Mouse (Mus musculus) erythroblast, embryonic 14.5 days (primary cell): ENCODE data around the gene Sema5b. TPM values are rescaled to one million over a fixed set of nuclear protein-coding genes. Genes with fewer than 3 reads are reported as not detected.

ENCODE experiments used
- H3K27me3 ChIP-seq: 2 replicates; pipeline ENCODE4 v1.6.1; 2012; ENCODE audit warnings: inconsistent platforms; ENCODE audit not compliant: control insufficient read depth
- H3K36me3 ChIP-seq: 2 replicates; pipeline ENCODE4 v1.6.1; 2012; ENCODE audit warnings: mild to moderate bottlenecking, inconsistent platforms; ENCODE audit not compliant: control insufficient read depth
- H3K4me1 ChIP-seq: 2 replicates; pipeline ENCODE4 v1.6.1; 2012; ENCODE audit warnings: inconsistent platforms; ENCODE audit not compliant: control insufficient read depth
- H3K4me3 ChIP-seq: replicated peaks from 2 replicates; pipeline ENCODE3; 2012; ENCODE audit warnings: moderate library complexity, mild to moderate bottlenecking, inconsistent platforms
- H3K9me3 ChIP-seq: 2 replicates; pipeline ENCODE4 v1.6.1; 2012; ENCODE audit warnings: low read length, inconsistent platforms, mixed read lengths; ENCODE audit not compliant: control insufficient read depth
- GATA1 ChIP-seq: IDR thresholded peaks from 2 replicates; pipeline ENCODE4 v1.6.1; 2012; ENCODE audit warnings: low read length, inconsistent platforms, mixed read lengths
- TAL1 ChIP-seq: IDR thresholded peaks from 3 replicates; pipeline ENCODE4 v1.6.1; 2012; ENCODE audit warnings: low read length, inconsistent platforms, mixed read lengths
- polyA plus RNA-seq: library from polyadenylated mRNA; stranded (reverse); fragments of >175 nt; gene quantifications from 2 replicates; pipeline ENCODE4 v1.2.3, GENCODE M21; 2012

Gene Sema5b
- polyA plus RNA-seq, 1 experiment: 0.02 TPM

GRCm38 (mm10) chr16:35597991-35598390, 57.0 kb downstream of the Sema5b start:
- Histone ChIP-seq H3K4me3 (no peak overlapping the region), H3K9me3 (peaks cover 5% of the 10 kb centered on the region), H3K4me1 (peaks cover 2% of the 10 kb centered on the region), H3K36me3 (no peaks in the 10 kb centered on the region), H3K27me3 (no peaks in the 10 kb centered on the region)
- no peak for TF ChIP-seq TAL1
- TF ChIP-seq GATA1: no peak

DNA sequence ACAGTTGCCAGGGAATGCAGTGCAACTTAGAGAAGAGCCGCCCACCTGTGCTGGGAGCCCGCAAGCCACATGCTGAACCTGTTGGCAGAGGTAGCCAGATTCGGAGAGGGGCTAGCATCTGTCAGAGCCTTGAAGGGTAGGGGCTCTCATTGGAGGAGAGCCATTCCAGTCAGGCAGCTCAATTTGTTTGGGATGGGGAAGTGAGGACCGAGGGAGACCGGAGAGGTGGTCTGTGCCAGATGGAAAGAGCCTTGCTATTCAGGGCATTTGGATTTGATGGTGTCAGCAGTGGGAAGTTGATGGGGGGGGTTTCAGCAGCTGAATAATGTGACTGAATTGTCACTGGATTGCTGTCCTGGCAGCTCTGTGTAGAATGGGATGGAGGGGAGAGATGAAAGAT, 57.9 kb downstream of the Sema5b start:
- Histone ChIP-seq H3K27me3 (no peaks in the 10 kb centered on the region), H3K4me3 (no peak overlapping the region), H3K9me3 (peaks cover under 1% of the 10 kb centered on the region), H3K4me1 (peaks cover 2% of the 10 kb centered on the region), H3K36me3 (no peaks in the 10 kb centered on the region)
- TF ChIP-seq GATA1 (no peak), TAL1 (no peak)

- H3K27me3 ChIP-seq: no peaks in the 10 kb centered on the region
- no peak for TF ChIP-seq TAL1
- no peak for TF ChIP-seq GATA1
- H3K4me3 ChIP-seq: no peak overlapping the region
Observed at GRCm38 (mm10) chr16:35600282-35600681, 59.3 kb downstream of the Sema5b start.

GRCm38 (mm10) chr16:35601426-35601825, 60.5 kb downstream of the Sema5b start:
- Histone ChIP-seq H3K9me3 (no peaks in the 10 kb centered on the region), H3K4me3 (no peak overlapping the region), H3K27me3 (no peaks in the 10 kb centered on the region), H3K4me1 (peaks cover 2% of the 10 kb centered on the region), H3K36me3 (no peaks in the 10 kb centered on the region)
- TF ChIP-seq GATA1: no peak
- TF ChIP-seq TAL1: no peak

More at GRCm38 (mm10) chr16:35600282-35600681, 59.3 kb downstream of the Sema5b start:
- H3K9me3 ChIP-seq: no peaks in the 10 kb centered on the region
- no peaks in the 10 kb centered on the region for H3K36me3 ChIP-seq
- peaks cover 2% of the 10 kb centered on the region for H3K4me1 ChIP-seq

GRCm38 (mm10) chr16:35602529-35602928, 61.6 kb downstream of the Sema5b start:
- H3K4me3 ChIP-seq: no peak overlapping the region
- peaks cover 2% of the 10 kb centered on the region for H3K4me1 ChIP-seq
- no peaks in the 10 kb centered on the region for H3K27me3 ChIP-seq
- no peak for TF ChIP-seq GATA1
- no peak for TF ChIP-seq TAL1
- no peaks in the 10 kb centered on the region for H3K36me3 ChIP-seq
- H3K9me3 ChIP-seq: no peaks in the 10 kb centered on the region

- Histone ChIP-seq H3K27me3 (no peaks in the 10 kb centered on the region), H3K4me3 (no peak overlapping the region), H3K4me1 (peaks cover 2% of the 10 kb centered on the region), H3K9me3 (no peaks in the 10 kb centered on the region), H3K36me3 (no peaks in the 10 kb centered on the region)
- TF ChIP-seq TAL1 (no peak), GATA1 (no peak)
Observed at GRCm38 (mm10) chr16:35603729-35604522, 63.0 kb downstream of the Sema5b start.

- TF ChIP-seq GATA1: no peak
- TF ChIP-seq TAL1: no peak
- Histone ChIP-seq H3K9me3 (no peaks in the 10 kb centered on the region), H3K27me3 (no peaks in the 10 kb centered on the region), H3K4me3 (no peak overlapping the region), H3K36me3 (no peaks in the 10 kb centered on the region), H3K4me1 (no peaks in the 10 kb centered on the region)
Observed at GRCm38 (mm10) chr16:35607250-35607649, 66.3 kb downstream of the Sema5b start.

GRCm38 (mm10) chr16:35608244-35608643, 67.3 kb downstream of the Sema5b start:
- no peak for TF ChIP-seq GATA1
- no peak for TF ChIP-seq TAL1
- Histone ChIP-seq H3K36me3 (no peaks in the 10 kb centered on the region), H3K4me3 (no peak overlapping the region), H3K27me3 (no peaks in the 10 kb centered on the region), H3K4me1 (no peaks in the 10 kb centered on the region), H3K9me3 (no peaks in the 10 kb centered on the region)

DNA sequence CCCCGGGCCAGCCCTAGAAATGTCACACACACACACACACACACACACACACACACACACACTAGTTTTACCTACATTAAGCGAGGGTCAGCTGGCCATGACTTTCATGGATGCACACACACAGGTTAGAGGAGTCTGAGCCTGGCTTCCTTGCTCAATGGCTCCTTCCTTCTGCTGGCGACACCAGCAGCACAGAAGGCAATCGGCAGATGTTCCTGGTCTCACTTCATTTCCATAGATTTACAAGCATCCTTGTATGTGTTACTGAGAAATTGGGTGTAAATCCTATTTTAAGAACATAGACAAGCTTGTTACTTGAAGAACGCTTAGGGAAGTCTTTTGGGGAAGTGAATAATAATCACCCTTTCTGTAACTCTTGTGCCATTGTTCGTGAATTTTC, 68.6 kb downstream of the Sema5b start:
- H3K4me1 ChIP-seq: no peaks in the 10 kb centered on the region
- TF ChIP-seq GATA1 (no peak), TAL1 (no peak)
- H3K4me3 ChIP-seq: no peak overlapping the region
- H3K9me3 ChIP-seq: no peaks in the 10 kb centered on the region
- H3K36me3 ChIP-seq: no peaks in the 10 kb centered on the region
- H3K27me3 ChIP-seq: no peaks in the 10 kb centered on the region
